Mouse (Mus musculus) kidney, adult 2 months (tissue): Measurements from ENCODE around the gene Rnf5. TPM values are rescaled to one million over a fixed set of nuclear protein-coding genes. Genes with fewer than 3 reads are reported as not detected.

ENCODE experiments used
- DNase-seq: peaks from one replicate; pipeline ENCODE4 v3.0.0; 2021
- H3K27ac ChIP-seq: fragments of 200-500 bp; 2 replicates; pipeline ENCODE4 v1.5.1; 2012; ENCODE audit warnings: low read depth, low read length, control low read depth, inconsistent platforms; ENCODE audit not compliant: insufficient read depth
- H3K27me3 ChIP-seq: fragments of 200-500 bp; replicated peaks from 2 replicates; pipeline ENCODE4 v1.6.1; 2012; ENCODE audit warnings: mild to moderate bottlenecking, moderate library complexity, low read length, inconsistent platforms; ENCODE audit not compliant: control insufficient read depth, insufficient read depth
- H3K36me3 ChIP-seq: fragments of 200-500 bp; 2 replicates; pipeline ENCODE4 v1.6.1; 2012; ENCODE audit warnings: mild to moderate bottlenecking, moderate library complexity, low read length, inconsistent platforms; ENCODE audit not compliant: control insufficient read depth, insufficient read depth
- H3K4me1 ChIP-seq: fragments of 200-500 bp; 2 replicates; pipeline ENCODE4 v1.6.1; 2011; ENCODE audit warnings: low read length; ENCODE audit not compliant: control insufficient read depth, insufficient read depth
- H3K4me3 ChIP-seq: fragments of 200-500 bp; 2 replicates; pipeline ENCODE4 v1.5.1; 2011; ENCODE audit warnings: mild to moderate bottlenecking, low read depth, low read length, control low read depth; ENCODE audit not compliant: insufficient read depth
- CTCF ChIP-seq: fragments of 200-500 bp; conservative IDR thresholded peaks from 2 replicates; pipeline ENCODE4 v1.5.1; 2011; ENCODE audit warnings: low read depth, mild to moderate bottlenecking, control low read depth, low read length, moderate library complexity, mixed read lengths; ENCODE audit not compliant: insufficient read depth, insufficient read length
- POLR2A ChIP-seq: fragments of 200-500 bp; IDR thresholded peaks from one replicate; pipeline ENCODE4 v1.6.1; 2011; ENCODE audit warnings: low read depth, low read length, control low read depth
- WGBS: fragments of 180-500 bp; shearing (Covaris S2); methylation state at CpG from one replicate; pipeline ENCODE4 v1.1.7; 2018; 5-methylcytosine and 5-hydroxymethylcytosine counted together
- polyA plus RNA-seq: library from polyadenylated mRNA; depleted of rRNA; stranded (reverse); fragments of >200 nt; gene quantifications from 2 replicates; pipeline ENCODE4 v1.2.3, GENCODE M21; 2012

Rnf5 gene
- polyA plus RNA-seq, 1 experiment = 256 TPM

DNA sequence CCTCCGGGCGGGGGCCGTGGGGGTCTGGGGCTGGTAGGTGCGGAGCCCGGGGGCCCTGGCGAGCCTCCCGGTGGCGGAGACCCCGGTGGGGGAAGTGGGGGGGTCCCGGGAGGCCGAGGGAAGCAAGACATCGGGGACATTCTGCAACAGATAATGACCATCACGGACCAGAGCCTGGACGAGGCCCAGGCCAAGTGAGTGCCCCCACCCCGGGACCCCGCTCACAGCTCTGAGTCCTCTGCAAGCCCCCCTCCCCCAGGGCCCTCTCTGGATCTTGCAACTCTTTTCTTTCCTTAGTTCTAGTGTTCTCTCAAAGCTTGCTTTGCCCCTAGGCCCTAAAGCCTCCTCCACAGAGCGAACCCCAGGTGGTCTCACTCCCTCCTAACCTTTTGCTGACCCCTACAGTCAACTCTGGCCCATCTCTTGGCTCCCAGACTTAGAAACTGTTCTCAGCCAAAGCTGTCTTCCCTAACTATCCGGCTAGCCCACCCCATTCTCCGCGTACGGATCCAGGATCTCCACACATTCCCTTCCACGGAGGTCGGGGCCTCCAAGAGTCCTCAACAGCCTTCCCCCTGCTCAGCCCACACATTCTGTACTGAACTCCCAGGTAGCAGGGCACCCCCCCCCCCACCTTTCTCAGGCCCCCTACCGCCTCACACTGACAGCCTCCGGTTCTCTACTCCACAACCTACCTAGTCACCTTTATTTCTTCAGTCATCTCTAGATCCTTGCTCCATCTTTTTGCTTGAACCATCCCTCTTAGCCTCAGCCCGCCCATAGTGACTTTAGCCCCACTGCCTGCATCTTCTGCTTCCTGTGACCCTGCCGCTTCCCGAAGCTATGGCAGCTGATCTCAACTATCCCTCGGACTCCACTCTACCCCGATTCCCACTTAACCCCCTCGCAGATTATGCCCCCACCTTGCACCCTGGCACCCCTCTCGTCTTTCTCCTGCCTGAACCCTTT lies 10.6 kb downstream of the Rnf5 start:
- 2% methylated on average over 32 of the region's 32 CpGs for WGBS
- Histone ChIP-seq H3K27ac (peak overlapping the region; percentile 75), H3K4me1 (peaks cover 15% of the 10 kb centered on the region), H3K36me3 (peaks cover 4% of the 10 kb centered on the region; the same call in 1 of the 2 replicates), H3K27me3 (no peaks in the 10 kb centered on the region), H3K4me3 (peak overlapping the region; percentile 69)
- TF ChIP-seq POLR2A (no peak), CTCF (no peak)
- DNase-seq = peak; percentile 59

DNA sequence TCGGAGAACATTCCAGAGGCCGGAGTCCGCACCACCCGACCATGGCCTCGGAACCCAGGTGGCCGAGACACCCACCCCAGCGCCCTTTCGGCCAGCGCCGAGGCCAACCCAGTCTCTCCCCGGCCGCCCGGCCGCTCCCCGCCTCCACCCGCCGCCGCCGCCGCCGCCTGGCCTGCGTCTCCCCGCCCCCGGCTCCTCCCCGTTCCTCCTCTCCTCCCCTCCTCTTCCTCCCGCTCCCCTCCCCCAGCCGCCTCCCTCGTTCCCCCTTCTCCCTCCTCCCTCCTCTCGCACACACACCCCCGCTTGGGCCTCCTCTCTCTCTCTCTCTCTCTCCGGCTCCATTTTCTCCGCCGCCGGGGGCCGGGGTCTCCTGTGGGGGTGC lies 11.5 kb downstream of the Rnf5 start:
- DNase-seq = peak; percentile 91
- H3K36me3 ChIP-seq = peaks cover 4% of the 10 kb centered on the region; the same call in 1 of the 2 replicates
- WGBS = 3% methylated on average over 16 of the region's 35 CpGs
- H3K27ac ChIP-seq = peak overlapping the region; percentile 92
- no peaks in the 10 kb centered on the region for H3K27me3 ChIP-seq
- H3K4me1 ChIP-seq = peaks cover 16% of the 10 kb centered on the region
- H3K4me3 ChIP-seq = peak overlapping the region; percentile 69
- TF ChIP-seq CTCF = no peak
- peak; percentile 61 for TF ChIP-seq POLR2A

DNA sequence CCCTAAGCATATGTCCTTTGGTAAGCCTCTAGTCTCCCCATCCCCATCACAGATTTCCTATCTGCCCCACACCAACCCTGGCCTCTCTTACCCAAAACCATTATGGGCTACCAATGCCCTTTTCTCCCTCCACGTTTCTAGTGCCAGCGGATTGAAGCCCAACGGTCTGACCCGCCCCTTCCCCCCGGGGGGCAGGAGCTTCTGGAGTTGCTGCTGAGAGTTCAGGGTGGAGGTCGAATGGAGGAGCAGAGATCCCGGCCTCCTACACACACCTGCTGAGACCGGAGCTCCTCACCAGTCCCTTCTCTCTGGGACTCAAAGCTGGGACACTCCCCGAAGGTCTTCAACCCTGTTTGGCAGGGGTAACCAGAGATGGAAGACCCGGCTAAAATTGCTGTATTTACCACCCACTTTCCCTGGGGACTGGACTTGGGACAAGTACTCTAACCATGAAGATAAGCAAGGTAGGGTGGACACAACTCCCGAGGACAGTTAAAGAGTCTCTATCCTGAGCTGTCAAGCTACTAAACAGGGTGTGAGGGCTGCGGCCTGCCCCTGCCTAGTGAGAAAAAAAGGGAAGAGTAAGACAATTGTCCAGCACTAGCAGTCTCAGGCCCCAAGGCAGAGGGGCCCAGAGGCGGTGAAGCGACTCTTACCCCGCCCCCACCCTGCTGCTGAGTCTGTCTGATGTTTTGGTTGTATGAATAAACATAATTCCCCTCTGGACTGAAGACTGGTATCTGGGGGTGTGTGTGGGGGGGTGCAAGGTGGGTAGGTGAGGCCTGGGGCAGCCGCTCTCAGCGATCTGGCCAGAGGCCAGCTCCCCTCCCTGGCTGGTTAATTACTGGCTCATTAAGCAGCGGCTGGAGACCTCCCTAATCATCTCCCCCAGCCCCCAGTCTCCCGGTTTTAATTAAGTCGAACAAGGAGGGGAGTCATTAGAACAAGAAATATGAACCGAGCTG lies 12.2 kb downstream of the Rnf5 start, which contains the start of gene Pbx2:
Gene Pbx2 (plus strand): TSS at position 238 of the 965 bp plus-strand sequence.
- peak; percentile 36 for DNase-seq
- Histone ChIP-seq H3K27me3 (no peaks in the 10 kb centered on the region), H3K4me1 (peaks cover 16% of the 10 kb centered on the region), H3K4me3 (peak within 1 kb of the TSS; percentile 69), H3K36me3 (peaks cover 4% of the 10 kb centered on the region; the same call in 1 of the 2 replicates), H3K27ac (peak within 1 kb of the TSS; percentile 92)
- WGBS = 5% methylated on average over 21 of the region's 21 CpGs
- TF ChIP-seq POLR2A (no peak), CTCF (no peak)

DNA sequence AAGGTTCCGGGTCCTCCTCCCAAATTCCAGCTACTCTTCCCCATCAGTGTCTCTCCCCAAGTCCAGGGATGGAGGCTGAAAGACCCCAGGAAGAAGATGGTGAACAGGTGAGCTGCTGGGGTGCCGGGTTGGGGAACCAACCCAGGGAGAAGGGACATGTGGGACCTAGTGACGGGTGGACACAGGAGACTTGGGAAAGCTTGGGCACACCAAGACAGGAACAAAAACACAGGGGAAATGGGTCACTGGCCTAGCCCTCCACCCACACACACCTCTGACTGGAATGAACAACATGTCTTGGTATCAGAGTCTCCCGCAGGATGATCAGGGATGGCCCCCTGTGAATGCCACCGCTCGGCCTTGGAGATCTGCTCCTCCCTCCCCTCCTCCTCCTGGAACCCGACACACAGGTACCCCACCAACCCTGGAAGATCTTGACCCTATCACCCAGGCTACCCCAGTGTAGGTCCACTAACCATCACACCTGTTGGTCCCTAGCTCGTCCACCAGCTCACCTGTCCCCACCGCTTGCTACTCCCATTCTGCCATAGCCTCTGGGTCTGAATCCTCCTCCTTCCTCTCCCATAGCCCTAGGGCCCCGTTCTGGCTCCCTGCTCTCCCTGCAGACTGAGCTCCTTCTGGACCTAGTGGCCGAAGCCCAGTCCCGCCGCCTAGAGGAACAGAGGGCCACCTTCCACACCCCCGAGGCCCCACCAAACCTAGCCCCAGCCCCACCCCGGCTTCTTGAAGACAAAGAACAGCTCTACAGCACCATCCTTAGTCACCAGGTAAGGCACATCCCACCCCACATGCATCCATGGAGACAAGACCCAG lies 13.1 kb downstream of the Rnf5 start:
- Histone ChIP-seq H3K36me3 (no peaks in the 10 kb centered on the region; the same call in 1 of the 2 replicates), H3K4me3 (peak overlapping the region; percentile 13; the same call in 1 of the 2 replicates), H3K4me1 (peaks cover 16% of the 10 kb centered on the region), H3K27ac (peak overlapping the region; percentile 92), H3K27me3 (no peaks in the 10 kb centered on the region)
- 62% methylated on average over 15 of the region's 15 CpGs for WGBS
- no peak for DNase-seq
- TF ChIP-seq POLR2A = no peak
- TF ChIP-seq CTCF = no peak

DNA sequence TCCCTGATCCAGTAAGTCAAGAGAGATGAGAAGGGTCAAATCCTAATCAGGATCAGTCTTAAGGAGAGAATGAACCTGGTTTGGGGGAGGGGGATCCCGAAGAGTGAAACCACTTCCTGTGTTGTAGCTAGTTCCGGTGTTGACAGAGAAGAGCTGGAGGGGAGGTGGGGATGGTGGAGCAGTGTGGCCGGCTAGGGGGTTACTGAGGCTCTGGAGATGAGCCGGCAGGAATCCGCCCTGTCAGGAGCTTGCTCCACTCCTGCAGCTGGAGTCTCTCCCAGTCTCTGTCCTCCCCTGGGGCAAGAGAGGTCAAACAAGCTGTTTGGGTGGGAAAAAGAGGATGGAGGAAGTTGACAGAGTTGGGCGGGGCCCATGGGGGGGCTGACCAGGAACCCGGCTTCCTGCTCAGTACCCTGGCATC lies 13.8 kb downstream of the Rnf5 start, which contains the start of gene Gpsm3:
Gene Gpsm3 (plus strand): TSS at position 126 of the 421 bp plus-strand sequence.
- H3K36me3 ChIP-seq = no peaks in the 10 kb centered on the region; the same call in 1 of the 2 replicates
- DNase-seq = peak; percentile 72
- H3K4me3 ChIP-seq = peak within 1 kb of the TSS; percentile 13; the same call in 1 of the 2 replicates
- no peak for TF ChIP-seq POLR2A
- TF ChIP-seq CTCF = no peak
- H3K27ac ChIP-seq = peak within 1 kb of the TSS; percentile 61
- WGBS = 27% methylated on average over 7 of the region's 7 CpGs
- H3K27me3 ChIP-seq = no peaks in the 10 kb centered on the region
- peaks cover 16% of the 10 kb centered on the region for H3K4me1 ChIP-seq

DNA sequence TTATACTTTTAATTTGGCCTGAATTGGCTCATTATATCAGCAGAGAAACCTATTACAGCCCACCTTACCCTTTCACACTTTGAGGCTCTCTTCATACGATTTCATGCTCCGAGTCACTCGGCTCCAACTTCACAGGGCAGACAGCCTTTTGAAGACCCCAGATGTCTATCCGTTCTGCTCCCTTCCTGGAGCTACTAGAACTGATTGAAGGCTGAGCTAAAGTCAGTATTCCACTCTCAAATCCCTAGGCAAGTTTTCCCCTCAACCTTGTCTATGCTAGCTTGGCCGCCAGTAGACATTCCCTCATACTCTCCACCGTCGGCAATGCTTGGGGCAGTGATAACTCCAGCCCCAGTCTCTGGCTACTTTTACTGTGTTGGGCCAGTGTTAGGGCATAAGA lies 14.3 kb downstream of the Rnf5 start:
- H3K4me1 ChIP-seq = peaks cover 16% of the 10 kb centered on the region
- DNase-seq = no peak
- H3K36me3 ChIP-seq = no peaks in the 10 kb centered on the region; the same call in 1 of the 2 replicates
- no peak for TF ChIP-seq CTCF
- no peak for TF ChIP-seq POLR2A
- H3K27me3 ChIP-seq = no peaks in the 10 kb centered on the region
- H3K4me3 ChIP-seq = peak overlapping the region; percentile 13; the same call in 1 of the 2 replicates
- WGBS = 41% methylated on average over 7 of the region's 7 CpGs
- peak overlapping the region; percentile 61; the same call in 1 of the 2 replicates for H3K27ac ChIP-seq
